Mouse (Mus musculus): ENCODE results near the gene Znrf3.
"Not testable (repeated sequence)": the region's sequence is repeated elsewhere in the genome, so short reads cannot be mapped to it uniquely, and the experiment has no call there.

Gene Znrf3

DNA sequence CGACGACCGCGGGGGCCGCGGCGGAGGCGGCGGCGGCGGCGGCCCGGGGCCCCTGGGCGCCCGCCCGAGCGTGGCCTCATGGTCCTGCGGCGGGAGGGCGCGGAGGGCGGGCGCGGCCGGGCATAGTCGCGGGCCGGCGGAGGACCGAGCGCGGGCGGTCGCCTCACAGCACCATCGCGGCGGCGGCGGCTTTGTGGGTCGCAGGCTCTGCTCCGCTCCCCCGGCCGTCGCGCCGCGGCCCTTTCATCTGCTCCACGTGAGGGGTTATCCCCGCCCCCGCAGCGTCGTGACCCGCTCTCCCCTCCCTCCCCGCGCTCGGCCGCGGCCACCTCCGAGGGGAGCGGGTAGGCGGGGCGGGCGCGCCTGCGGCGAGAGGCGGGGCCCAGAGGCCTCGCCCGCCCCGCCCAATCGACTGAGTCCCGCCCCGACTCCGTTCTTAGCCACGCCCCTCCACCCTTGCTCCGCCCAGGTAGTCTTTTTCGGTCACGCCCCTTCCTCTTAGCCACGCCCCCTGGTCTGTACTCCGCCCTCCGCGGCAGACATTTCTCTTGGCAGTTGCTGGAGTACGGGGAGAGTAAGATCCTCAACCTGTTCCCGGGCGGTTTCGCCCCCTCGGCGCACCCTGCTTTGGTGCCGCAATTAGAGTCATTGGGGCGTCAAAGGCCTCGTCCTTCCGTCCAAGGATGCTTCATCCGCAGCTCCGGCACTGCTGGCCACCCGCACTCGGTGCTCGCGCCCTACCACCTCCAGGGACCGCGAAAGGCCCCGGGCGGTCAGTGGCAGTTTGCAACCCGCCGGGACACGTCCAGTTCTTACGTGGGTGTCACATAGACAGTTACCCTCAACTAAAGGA lies at the start of gene Znrf3:
Gene Znrf3, minus strand, starts transcription at position 249 of the 853 bp plus-strand sequence.
- DNase-seq, result peak; percentile 84 to 94

GRCm38 (mm10) chr11:5493869-5494268 lies 49.2 kb upstream of the Znrf3 start:
- DNase-seq, result no peak

DNA sequence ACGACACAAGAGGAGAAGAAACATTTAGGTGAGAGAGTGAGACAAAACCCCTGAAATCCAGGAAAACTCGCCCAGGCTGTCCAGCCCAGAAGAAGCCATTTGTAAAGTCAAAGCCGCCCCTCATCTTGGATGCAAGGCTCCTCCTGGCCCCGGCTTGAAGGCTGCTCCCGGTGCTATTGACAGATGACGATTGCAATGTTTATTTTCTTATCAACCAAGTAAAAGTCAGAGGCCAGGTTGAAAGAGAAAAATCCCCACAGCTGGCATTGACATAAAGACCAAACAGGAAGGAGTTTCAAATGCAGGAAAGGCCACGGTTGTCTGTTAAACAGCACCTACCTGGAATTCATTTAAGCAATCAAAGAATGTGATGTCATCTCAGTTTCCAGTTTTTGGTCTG lies 47.3 kb upstream of the Znrf3 start:
- no peak for DNase-seq

DNA sequence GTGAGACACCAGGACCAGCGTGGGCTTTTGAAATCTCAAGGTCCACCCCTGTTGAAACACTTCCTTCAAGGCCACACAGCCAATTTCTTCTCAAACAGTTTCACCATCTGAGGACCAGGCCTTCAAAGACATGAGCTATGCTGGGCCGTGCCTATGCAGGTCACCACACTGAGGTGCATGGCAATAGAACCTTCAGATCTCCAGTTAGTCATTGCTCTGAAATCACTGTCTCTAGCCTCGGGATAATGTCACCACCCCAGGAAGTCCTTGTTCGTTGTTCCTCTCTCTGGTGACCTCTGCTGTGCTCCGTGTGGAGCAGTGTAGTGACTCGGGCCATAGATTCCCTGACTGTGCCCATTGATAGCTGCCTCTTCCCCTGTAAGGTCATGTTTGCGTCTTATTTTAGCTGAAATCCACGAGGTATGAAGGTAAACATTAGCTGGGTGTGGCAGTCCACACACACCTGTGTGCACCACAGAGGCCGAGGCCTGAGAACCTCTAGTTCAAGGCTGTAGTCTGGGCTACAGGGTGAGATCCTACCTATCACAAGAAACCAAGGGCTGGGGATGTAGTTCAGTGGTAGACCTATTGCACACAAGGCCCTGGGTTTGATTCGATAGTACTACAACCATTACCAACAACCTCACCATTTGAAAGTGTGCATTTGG lies 46.5 kb upstream of the Znrf3 start:
- DNase-seq, result no peak

GRCm38 (mm10) chr11:5489433-5489832 lies 44.8 kb upstream of the Znrf3 start:
- DNase-seq, result not testable (repeated sequence)

GRCm38 (mm10) chr11:5485193-5486011 lies 40.8 kb upstream of the Znrf3 start:
- peak; percentile 85 to 88 for DNase-seq

DNA sequence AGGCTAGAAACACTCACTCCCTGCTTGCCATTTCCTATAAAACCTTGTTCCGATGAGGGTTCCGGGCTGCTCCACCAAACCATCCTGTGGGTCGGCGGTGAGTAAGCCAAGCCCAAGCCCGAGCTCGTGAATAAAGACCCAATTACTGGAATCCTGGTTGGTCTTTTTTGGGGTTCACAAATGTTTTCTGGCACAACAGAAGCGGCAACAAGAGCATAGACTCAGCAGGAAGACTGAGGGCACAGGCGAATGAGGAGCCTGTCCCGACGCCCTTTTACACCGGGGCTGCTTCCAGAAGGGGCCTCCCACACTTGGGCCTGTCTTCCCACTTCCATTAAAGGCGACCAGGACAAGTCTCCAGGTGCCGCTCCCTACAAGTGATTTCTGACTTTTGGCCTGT lies 37.9 kb upstream of the Znrf3 start:
- no peak for DNase-seq

DNA sequence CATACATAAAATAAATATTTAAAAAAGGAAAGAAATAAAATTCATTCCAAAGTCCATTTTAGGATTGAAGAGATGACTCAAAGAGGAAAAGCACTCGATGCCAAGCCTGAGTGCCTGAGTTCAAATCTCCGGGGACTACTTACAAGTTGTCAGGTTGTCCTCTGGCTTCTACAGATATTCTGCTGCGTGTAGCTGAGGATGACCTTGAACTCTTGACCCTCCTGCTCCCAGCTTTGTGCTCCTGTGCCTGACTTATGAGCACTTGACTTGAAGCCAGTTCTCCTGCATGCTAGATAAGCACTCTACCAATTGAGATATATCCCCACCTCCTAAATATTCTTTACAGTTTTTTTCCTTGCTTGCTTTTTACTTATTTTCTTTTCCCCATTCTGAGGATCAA lies 34.2 kb upstream of the Znrf3 start:
- DNase-seq, result no peak

- no peak for DNase-seq
Measured at GRCm38 (mm10) chr11:5478193-5478592, 33.5 kb upstream of the Znrf3 start.

DNA sequence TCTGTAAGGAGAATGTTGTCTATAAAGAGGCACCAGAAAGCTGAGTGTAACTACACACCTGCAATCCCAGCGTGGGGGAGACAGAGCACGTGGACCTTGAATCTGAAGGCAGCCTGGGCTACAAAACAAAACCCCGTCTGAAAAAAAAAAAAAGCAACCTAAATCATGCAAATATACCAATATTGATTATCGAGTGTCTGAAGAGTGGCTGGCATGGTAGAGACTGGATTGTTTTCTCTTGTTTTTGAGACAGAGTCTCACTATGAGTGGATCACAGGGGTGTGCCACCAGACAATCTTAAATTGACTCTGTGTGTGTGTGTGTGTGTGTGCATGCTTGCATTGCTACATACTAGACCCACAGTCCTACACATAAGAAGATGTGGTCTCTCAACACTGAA lies 32.2 kb upstream of the Znrf3 start:
- no peak for DNase-seq

GRCm38 (mm10) chr11:5475556-5476118 lies 31.0 kb upstream of the Znrf3 start:
- not testable (repeated sequence) for DNase-seq

- DNase-seq, result peak; percentile 65 to 79
Measured at GRCm38 (mm10) chr11:5474130-5474529, 29.5 kb upstream of the Znrf3 start.

DNA sequence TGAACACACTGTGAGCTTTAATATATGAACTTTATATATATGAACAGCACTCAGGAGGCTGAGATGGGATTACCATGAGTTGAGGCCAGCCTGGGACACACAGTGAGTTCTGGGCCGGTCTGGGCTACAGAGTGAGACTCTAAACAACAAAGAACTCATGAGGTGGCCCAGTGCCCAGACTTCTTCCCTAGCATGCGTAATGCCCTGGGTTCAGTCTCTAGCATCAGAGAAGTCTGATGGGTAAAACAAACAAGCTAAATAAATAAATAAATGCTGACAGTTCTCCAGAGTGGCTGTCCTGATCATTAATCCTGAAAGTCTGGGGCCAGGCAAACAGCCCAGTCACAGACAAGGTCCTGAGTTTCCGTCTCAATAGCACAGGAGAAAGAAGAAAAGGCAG lies 25.4 kb upstream of the Znrf3 start:
- DNase-seq, result no peak

- peak; percentile 19 to 38 for DNase-seq
Measured at GRCm38 (mm10) chr11:5469084-5469483, 24.4 kb upstream of the Znrf3 start.

DNA sequence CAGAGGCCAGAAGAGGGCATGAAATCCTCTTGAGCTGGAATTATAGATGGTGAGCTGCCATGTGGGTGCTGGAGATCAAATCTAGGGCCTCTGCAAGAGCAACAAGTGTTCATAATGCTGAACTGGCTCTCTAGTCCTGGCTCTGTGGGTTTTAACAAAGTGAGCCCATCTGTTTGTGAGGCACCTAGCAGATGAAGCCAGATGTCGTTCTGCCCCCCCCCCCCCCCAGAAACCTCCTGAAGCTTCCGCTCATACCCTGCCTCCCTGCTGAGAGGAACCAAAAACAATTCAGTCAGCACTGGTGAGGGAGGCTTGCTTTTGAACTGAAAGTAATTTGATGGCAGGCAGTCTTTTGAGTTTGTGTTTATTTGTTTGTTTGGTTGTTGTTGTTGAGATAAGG lies 23.8 kb upstream of the Znrf3 start:
- no peak for DNase-seq

GRCm38 (mm10) chr11:5451923-5452322 lies 7.3 kb upstream of the Znrf3 start:
- DNase-seq, result no peak

GRCm38 (mm10) chr11:5451341-5451740 lies 6.7 kb upstream of the Znrf3 start:
- no peak for DNase-seq

DNA sequence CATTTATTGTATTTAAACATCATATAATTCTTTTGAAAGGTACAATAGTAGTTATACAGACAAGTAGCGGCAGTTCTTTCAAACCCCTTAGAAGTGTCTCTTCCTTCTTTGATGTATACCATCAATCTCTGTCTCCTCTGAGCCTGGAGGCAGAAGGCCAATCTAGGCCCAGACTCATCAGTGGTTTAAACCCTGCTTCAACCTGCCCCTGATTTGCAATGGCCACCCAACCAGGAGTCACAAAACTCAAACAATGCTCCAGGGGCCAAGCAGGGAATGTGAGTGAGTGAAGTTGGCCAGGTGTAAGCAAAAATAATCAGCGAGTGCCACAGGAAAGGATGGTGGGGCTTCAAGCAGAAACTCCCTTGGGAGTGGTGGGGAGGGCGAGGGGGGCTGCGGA lies 6.1 kb upstream of the Znrf3 start:
- no peak for DNase-seq

- DNase-seq, result no peak
Measured at GRCm38 (mm10) chr11:5445452-5445953, 856 bp upstream of the Znrf3 start.

DNA sequence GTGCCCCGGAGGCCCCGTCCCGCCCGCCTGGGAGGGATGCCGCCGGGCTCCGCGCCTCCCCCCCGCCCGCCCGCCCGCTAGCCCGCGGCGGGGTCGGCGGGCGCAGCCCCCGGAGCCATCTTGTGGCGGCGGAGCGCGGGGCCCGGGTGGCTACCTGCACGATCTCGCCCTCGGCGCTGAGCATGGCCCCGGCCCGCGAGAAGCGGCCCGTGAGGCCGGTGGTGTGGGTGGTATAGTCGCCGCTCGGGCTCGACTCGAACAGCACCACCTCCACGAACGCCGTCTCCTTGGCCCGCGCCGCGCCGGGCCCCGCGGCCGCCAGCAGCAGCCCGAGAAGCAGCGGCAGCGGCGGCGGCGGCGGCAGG lies 431 bp downstream of the Znrf3 start:
- peak in 1 of 2 experiments; percentile 35 for DNase-seq

GRCm38 (mm10) chr11:5443511-5444233 lies 975 bp downstream of the Znrf3 start:
- peak in 1 of 2 experiments; percentile 35 for DNase-seq

DNA sequence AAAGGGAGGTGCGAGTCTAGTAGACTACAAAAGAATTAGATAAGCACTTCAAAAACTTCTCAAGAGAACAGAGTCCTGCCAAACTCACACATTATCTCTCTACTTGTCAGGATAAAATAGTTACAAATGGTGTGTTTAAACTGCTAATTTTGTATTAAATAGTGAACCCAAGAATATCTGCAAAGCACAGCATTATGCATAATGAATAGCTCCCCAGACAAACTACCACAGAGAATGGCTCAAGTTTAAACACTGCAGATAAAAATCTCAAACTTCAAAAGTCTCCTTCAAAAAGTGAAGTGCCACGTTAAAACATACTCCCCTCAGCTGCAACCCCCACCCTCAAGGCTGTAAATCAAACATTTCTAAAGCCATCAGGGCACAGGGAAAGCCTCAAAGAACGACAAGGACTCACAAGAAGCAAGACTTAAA lies 2.0 kb downstream of the Znrf3 start:
- no peak for DNase-seq
